Mouse (Mus musculus): Measurements from ENCODE around the gene Agap2.

DNA sequence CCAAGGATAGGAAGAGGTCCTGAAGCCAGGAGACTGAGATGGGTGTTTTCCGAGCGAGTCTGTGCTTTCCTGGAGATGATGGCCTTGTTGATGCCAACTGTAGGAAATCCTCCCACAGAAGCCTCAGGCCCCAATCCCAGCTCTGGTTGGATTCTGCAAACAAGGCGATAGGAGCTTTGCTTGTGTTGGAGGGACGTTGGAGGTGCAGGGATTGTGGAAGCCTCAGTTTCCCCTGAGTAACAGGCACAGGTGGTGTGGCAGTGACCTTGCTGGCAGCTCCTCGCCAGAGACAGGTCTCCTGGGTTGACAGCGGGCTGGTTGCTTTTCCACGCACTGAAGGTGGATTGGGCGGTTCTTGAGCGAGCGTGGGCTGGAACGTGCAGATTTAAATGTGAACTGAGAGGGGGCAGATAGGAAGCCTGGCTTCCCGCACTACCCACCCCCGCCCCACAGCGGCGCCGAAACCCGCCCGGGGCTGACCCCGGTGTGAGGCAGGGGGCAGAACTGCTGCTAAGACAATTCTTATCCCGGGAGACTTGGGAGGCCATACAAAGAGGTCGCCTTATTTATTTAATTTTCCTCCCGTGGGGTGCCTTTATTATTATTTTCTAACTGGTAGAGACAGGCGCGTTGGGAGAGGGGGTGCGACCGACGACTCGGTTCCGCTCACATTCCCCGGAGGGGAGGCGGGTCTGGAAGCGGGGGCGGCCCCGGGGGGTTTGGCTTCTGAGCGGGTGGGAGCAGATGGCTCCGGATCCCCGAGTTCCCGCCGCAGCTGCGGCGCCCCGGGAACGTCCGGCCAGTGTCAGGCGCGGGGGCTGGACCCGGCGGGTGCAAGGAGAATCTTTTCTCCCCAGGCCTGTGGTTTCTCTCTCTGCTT, 6.1 kb downstream of the Agap2 start:
- TF ChIP-seq EP300 (IDR thresholded peaks at IDR 0.05; ENCODE audit: low read depth) (no peak), CTCF (IDR thresholded peaks at IDR 0.05; ENCODE audit: low read depth) (no peak)
